Mouse (Mus musculus) cerebellum, adult 2 months (tissue): Measurements from ENCODE around the gene Gabarapl2. TPM values are rescaled to one million over a fixed set of nuclear protein-coding genes. Genes with fewer than 3 reads are reported as not detected.
A peak's percentile ranks its signal among the peaks of the same experiment; 100 is the strongest.

ENCODE experiments used
- DNase-seq, 2 experiments: peaks; one replicate each; pipeline ENCODE4 v3.0.0; 2021
- H3K27ac ChIP-seq: fragments of 200-500 bp; 2 replicates; pipeline ENCODE4 v1.5.1; 2012; ENCODE audit warnings: low read length, control low read depth, inconsistent platforms; ENCODE audit not compliant: insufficient read depth
- H3K27me3 ChIP-seq: fragments of 200-500 bp; 2 replicates; pipeline ENCODE4 v1.6.1; 2012; ENCODE audit warnings: inconsistent platforms, mild to moderate bottlenecking, low read length, moderate library complexity; ENCODE audit not compliant: control insufficient read depth, insufficient read depth
- H3K4me1 ChIP-seq: fragments of 200-500 bp; 2 replicates; pipeline ENCODE4 v1.6.1; 2011; ENCODE audit warnings: low read length; ENCODE audit not compliant: control insufficient read depth, insufficient read depth
- H3K4me3 ChIP-seq: fragments of 200-500 bp; replicated peaks from 2 replicates; pipeline ENCODE3; 2011; ENCODE audit warnings: mild to moderate bottlenecking, low read depth, low read length, control low read depth; ENCODE audit not compliant: insufficient read depth
- CTCF ChIP-seq: fragments of 200-500 bp; IDR thresholded peaks from 2 replicates; pipeline ENCODE4 v1.5.1; 2011; ENCODE audit warnings: low read depth, mild to moderate bottlenecking, control low read depth, low read length, moderate library complexity, borderline replicate concordance; ENCODE audit not compliant: insufficient read depth
- POLR2A ChIP-seq: fragments of 200-500 bp; IDR thresholded peaks from 2 replicates; pipeline ENCODE4 v1.6.1; 2011; ENCODE audit warnings: low read length, control low read depth, borderline replicate concordance; ENCODE audit not compliant: insufficient read depth
- WGBS: fragments of 180-500 bp; shearing (Covaris S2); methylation state at CpG from one replicate; pipeline ENCODE4 v1.1.7; 2018; 5-methylcytosine and 5-hydroxymethylcytosine counted together
- polyA plus RNA-seq: library from polyadenylated mRNA; depleted of rRNA; stranded (reverse); fragments of >200 nt; gene quantifications from 2 replicates; pipeline ENCODE4 v1.2.3, GENCODE M21; 2012

Gabarapl2 gene
- polyA plus RNA-seq, 1 experiment = 404 TPM

GRCm38 (mm10) chr8:111939516-111940142, 874 bp upstream of the Gabarapl2 start:
- Histone ChIP-seq H3K4me1 (peaks cover 8% of the 10 kb centered on the region), H3K27ac (peak overlapping the region; percentile 74), H3K4me3 (peak overlapping the region; percentile 89), H3K27me3 (no peaks in the 10 kb centered on the region)
- peak; percentile 74 to 82 for DNase-seq
- 1% methylated on average over 10 of the region's 10 CpGs for WGBS
- no peak for TF ChIP-seq CTCF

GRCm38 (mm10) chr8:111941101-111941454, 575 bp downstream of the Gabarapl2 start:
- TF ChIP-seq POLR2A (no peak), CTCF (no peak)
- Histone ChIP-seq H3K4me3 (peak overlapping the region; percentile 89), H3K27ac (peak overlapping the region; percentile 67; the same call in 1 of the 2 replicates), H3K4me1 (peaks cover 8% of the 10 kb centered on the region), H3K27me3 (no peaks in the 10 kb centered on the region)
- 1% methylated on average over 23 of the region's 23 CpGs for WGBS
- peak in 1 of 2 experiments; percentile 61 for DNase-seq

GRCm38 (mm10) chr8:111943544-111943943, 3.0 kb downstream of the Gabarapl2 start:
- Histone ChIP-seq H3K27ac (no peak overlapping the region), H3K4me1 (peaks cover 19% of the 10 kb centered on the region), H3K4me3 (no peak overlapping the region), H3K27me3 (no peaks in the 10 kb centered on the region)
- no peak for TF ChIP-seq POLR2A
- no peak for TF ChIP-seq CTCF
- DNase-seq = no peak
- WGBS = 69% methylated on average over 2 of the region's 2 CpGs

- Histone ChIP-seq H3K4me3 (no peak overlapping the region), H3K4me1 (peaks cover 36% of the 10 kb centered on the region), H3K27me3 (no peaks in the 10 kb centered on the region), H3K27ac (peak overlapping the region; percentile 86)
- 89% methylated on average over 2 of the region's 2 CpGs for WGBS
- TF ChIP-seq CTCF = no peak
- TF ChIP-seq POLR2A = no peak
- DNase-seq = no peak
These were observed 6.6 kb downstream of the Gabarapl2 start for GRCm38 (mm10) chr8:111947144-111947543.

GRCm38 (mm10) chr8:111947954-111948353, 7.5 kb downstream of the Gabarapl2 start:
- DNase-seq = peak; percentile 70 to 81
- Histone ChIP-seq H3K4me1 (peaks cover 39% of the 10 kb centered on the region), H3K27me3 (no peaks in the 10 kb centered on the region), H3K27ac (peak overlapping the region; percentile 86), H3K4me3 (no peak overlapping the region)
- TF ChIP-seq CTCF = no peak
- TF ChIP-seq POLR2A = no peak
- 25% methylated on average over 8 of the region's 8 CpGs for WGBS

GRCm38 (mm10) chr8:111950846-111951245, 10.3 kb downstream of the Gabarapl2 start:
- Histone ChIP-seq H3K4me3 (no peak overlapping the region), H3K4me1 (peaks cover 39% of the 10 kb centered on the region), H3K27me3 (no peaks in the 10 kb centered on the region), H3K27ac (no peak overlapping the region)
- no peak for TF ChIP-seq POLR2A
- no peak for TF ChIP-seq CTCF
- DNase-seq = no peak
- WGBS = 96% methylated on average over 3 of the region's 3 CpGs

GRCm38 (mm10) chr8:111951317-111951716, 10.8 kb downstream of the Gabarapl2 start:
- WGBS = 78% methylated on average over 7 of the region's 7 CpGs
- DNase-seq = peak in 1 of 2 experiments; percentile 37
- peaks cover 39% of the 10 kb centered on the region for H3K4me1 ChIP-seq

GRCm38 (mm10) chr8:111951936-111952335, 11.4 kb downstream of the Gabarapl2 start:
- TF ChIP-seq POLR2A = no peak
- no peak for TF ChIP-seq CTCF
- no peak overlapping the region for H3K4me3 ChIP-seq
- H3K27me3 ChIP-seq = no peaks in the 10 kb centered on the region
- DNase-seq = peak; percentile 74 to 85
- H3K4me1 ChIP-seq = peaks cover 40% of the 10 kb centered on the region
- WGBS = 8% methylated on average over 5 of the region's 5 CpGs
- peak overlapping the region; percentile 92 for H3K27ac ChIP-seq

More at GRCm38 (mm10) chr8:111951317-111951716, 10.8 kb downstream of the Gabarapl2 start:
- H3K27ac ChIP-seq = peak overlapping the region; percentile 92
- H3K27me3 ChIP-seq = no peaks in the 10 kb centered on the region
- H3K4me3 ChIP-seq = no peak overlapping the region
- TF ChIP-seq POLR2A (no peak), CTCF (no peak)
